In the genomic region with DNA sequence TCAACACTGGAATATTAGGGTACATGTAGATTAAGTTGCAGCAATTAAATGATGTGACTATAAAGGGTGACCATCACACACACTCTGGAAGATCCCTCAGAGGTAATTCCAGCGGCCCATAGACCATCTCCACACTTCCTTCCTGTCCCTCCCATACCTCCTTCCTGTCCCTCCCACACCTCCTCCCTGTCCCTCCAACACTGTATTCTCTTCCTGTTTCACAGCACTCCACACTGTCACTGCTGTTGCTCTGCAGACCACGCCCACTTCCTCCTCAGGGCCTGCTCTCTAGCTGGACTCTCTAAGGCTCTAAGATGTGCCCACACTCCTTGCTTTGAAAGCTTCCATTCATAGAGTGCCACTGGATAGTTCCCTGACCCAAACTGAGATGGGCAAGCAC, we compare ENCODE assay signal across 9 mouse cellular contexts. TPM values are rescaled to one million over a fixed set of nuclear protein-coding genes. Genes with fewer than 3 reads are reported as not detected.
A peak's percentile ranks its signal among the peaks of the same experiment; 100 is the strongest.
DNase-seq lines count a peak whose midpoint lies in the region; ATAC-seq lines count a peak whose summit lies in the region.
"Had no signal": no experiment of that assay in that cellular context is flagged by ENCODE, and none has a peak within 500 bp of the region (broad histone marks: within the 10 kb centered on the region; RNA-seq: fewer than 3 reads in every experiment).

No protein-coding gene starts in this region.

- H3K4me1 ChIP-seq in megakaryocyte, embryonic 14.5 days = peaks cover 18% of the 10 kb centered on the region
- no peaks in the 10 kb centered on the region for H3K4me1 ChIP-seq in hindbrain, embryonic 16.5 days (ENCODE audit: control insufficient read depth, insufficient read depth, low read depth, low read length)
- H3K4me1 ChIP-seq in forebrain, embryonic 12.5 days = no peaks in the 10 kb centered on the region

- H3K9me3 ChIP-seq in megakaryocyte, embryonic 14.5 days = peaks cover 23% of the 10 kb centered on the region
- peaks cover 4% of the 10 kb centered on the region; the same call in 1 of the 2 replicates for H3K9me3 ChIP-seq in hindbrain, embryonic 16.5 days (ENCODE audit: control insufficient read depth, low read length)
- no peaks in the 10 kb centered on the region for H3K9me3 ChIP-seq in forebrain, embryonic 12.5 days

- WGBS in hindbrain, embryonic 16.5 days = 85% methylated on average over 2 of the region's 2 CpGs
- 81% methylated on average over 2 of the region's 2 CpGs for WGBS in forebrain, embryonic 12.5 days

- H3K36me3 ChIP-seq in megakaryocyte, embryonic 14.5 days (replicated peaks; ENCODE audit: low read length) = peaks cover 10% of the 10 kb centered on the region
- no peaks in the 10 kb centered on the region for H3K36me3 ChIP-seq in hindbrain, embryonic 16.5 days (ENCODE audit: control insufficient read depth, insufficient read depth, low read length)
- H3K36me3 ChIP-seq in forebrain, embryonic 12.5 days (replicated peaks) = no peaks in the 10 kb centered on the region

- no peak for ATAC-seq in hindbrain, embryonic 16.5 days
- ATAC-seq in forebrain, embryonic 12.5 days (ENCODE audit: low FRiP score) = no peak

- no peak overlapping the region for H3K27ac ChIP-seq in hindbrain, embryonic 16.5 days (ENCODE audit: low read depth, low read length)
- H3K27ac ChIP-seq in forebrain, embryonic 12.5 days = no peak overlapping the region

- no peak overlapping the region for H3K9ac ChIP-seq in hindbrain, embryonic 16.5 days (ENCODE audit: low read depth, low read length)
- no peak overlapping the region for H3K9ac ChIP-seq in forebrain, embryonic 12.5 days

- H3K27me3 ChIP-seq in megakaryocyte, embryonic 14.5 days (replicated peaks) = no peaks in the 10 kb centered on the region
- H3K27me3 ChIP-seq in hindbrain, embryonic 16.5 days (replicated peaks; ENCODE audit: control insufficient read depth, insufficient read depth, low read length) = no peaks in the 10 kb centered on the region
- no peaks in the 10 kb centered on the region for H3K27me3 ChIP-seq in forebrain, embryonic 12.5 days

- H3K4me3 ChIP-seq in megakaryocyte, embryonic 14.5 days (replicated peaks) = peak overlapping the region; percentile 62
- no peak overlapping the region for H3K4me3 ChIP-seq in hindbrain, embryonic 16.5 days (ENCODE audit: low read length)
- no peak overlapping the region for H3K4me3 ChIP-seq in forebrain, embryonic 12.5 days (replicated peaks)

- peak; percentile 4 to 28 for DNase-seq in adrenal gland, adult (ENCODE audit: inconsistent age in 2 of 2, low spot score in 1 of 2)
- no peak for DNase-seq in adrenal gland, postnatal 4 days (ENCODE audit: low spot score in 2 of 2)
- peak; percentile 84 for DNase-seq in 416B (ENCODE audit: low read depth)
- DNase-seq in heart, postnatal 4 days = peak; percentile 6
- DNase-seq in layer of hippocampus, postnatal 36 days = no peak

- H3K4me2 ChIP-seq in hindbrain, embryonic 16.5 days (ENCODE audit: low read length) = no peak overlapping the region
- no peak overlapping the region for H3K4me2 ChIP-seq in forebrain, embryonic 12.5 days

RNA-seq across cellular contexts. Expression of a gene that starts 13.5 kb away (rescaled TPM):
- total RNA-seq in adrenal gland, postnatal 4 days (2021) = not detected
- not detected for total RNA-seq in heart, postnatal 4 days (2021)
- 0.12 TPM in 1 of 2 replicates, not detected in the other for polyA plus RNA-seq in megakaryocyte, embryonic 14.5 days (2012; ENCODE audit: insufficient read depth, low replicate concordance)
- 0.43 and 0.65 TPM in 2 replicates for polyA plus RNA-seq in hindbrain, embryonic 16.5 days (2015; fragmentation: Nextera tagmentation; extraction: Ambion mirVana)
- not detected in 2 replicates for polyA plus RNA-seq in forebrain, embryonic 12.5 days (2016; fragmentation: Nextera tagmentation; extraction: Ambion mirVana)
- not detected for total RNA-seq in layer of hippocampus, postnatal 36 days (2021)
- polyA plus RNA-seq: C2C12 had no signal

RNA-seq across cellular contexts. Expression of a gene that starts 37.9 kb away (rescaled TPM):
- 10 to 100 TPM; 78.8 to 79.2 TPM for total RNA-seq in adrenal gland, postnatal 4 days (2021)
- 10 to 100 TPM; 42.7 to 43.8 TPM for total RNA-seq in heart, postnatal 4 days (2021)
- polyA plus RNA-seq in megakaryocyte, embryonic 14.5 days (2012; ENCODE audit: insufficient read depth, low replicate concordance) = 7.7 TPM in 1 of 2 replicates, not detected in the other
- 77.9 and 78.5 TPM in 2 replicates for polyA plus RNA-seq in hindbrain, embryonic 16.5 days (2015; fragmentation: Nextera tagmentation; extraction: Ambion mirVana)
- 61.2 and 65.2 TPM in 2 replicates for polyA plus RNA-seq in forebrain, embryonic 12.5 days (2016; fragmentation: Nextera tagmentation; extraction: Ambion mirVana)
- total RNA-seq in layer of hippocampus, postnatal 36 days (2021) = 10 to 100 TPM; 53.5 to 55.6 TPM

RNA-seq across cellular contexts. Expression of a gene that starts 42.9 kb away (rescaled TPM):
- total RNA-seq in adrenal gland, postnatal 4 days (2021) = 1 to 10 TPM; 5.6 to 7.5 TPM
- 1 to 10 TPM; 2.2 to 2.4 TPM for total RNA-seq in heart, postnatal 4 days (2021)
- polyA plus RNA-seq in megakaryocyte, embryonic 14.5 days (2012; ENCODE audit: insufficient read depth, low replicate concordance) = 0.04 and 1.3 TPM in 2 replicates
- polyA plus RNA-seq in hindbrain, embryonic 16.5 days (2015; fragmentation: Nextera tagmentation; extraction: Ambion mirVana) = 19.7 and 24.9 TPM in 2 replicates
- 0.77 and 0.88 TPM in 2 replicates for polyA plus RNA-seq in forebrain, embryonic 12.5 days (2016; fragmentation: Nextera tagmentation; extraction: Ambion mirVana)
- total RNA-seq in layer of hippocampus, postnatal 36 days (2021) = 10 to 100 TPM; 39.8 to 42.5 TPM

Comparison
In these comparisons a context has a peak if more than half of its experiments do, and no peak if none do; other contexts are left out.
1. DNase-seq: peak in adrenal gland, adult (2 of 2), 416B (single experiment) and heart, postnatal 4 days (single experiment); none in adrenal gland, postnatal 4 days (0 of 2) and layer of hippocampus, postnatal 36 days (0 of 2).
2. RNA of a gene that starts 42.9 kb away (total RNA-seq): 39.8 to 42.5 TPM in layer of hippocampus, postnatal 36 days; 5.6 to 7.5 TPM in adrenal gland, postnatal 4 days and 2.2 to 2.4 TPM in heart, postnatal 4 days; every median in the first group is over 4 times any median in the second.